Mouse (Mus musculus): ENCODE results near the gene Kcp. TPM values are rescaled to one million over a fixed set of nuclear protein-coding genes. Genes with fewer than 3 reads are reported as not detected.

Kcp gene
- polyA plus RNA-seq, 1 experiment from 2014 or later: 7.3 TPM

DNA sequence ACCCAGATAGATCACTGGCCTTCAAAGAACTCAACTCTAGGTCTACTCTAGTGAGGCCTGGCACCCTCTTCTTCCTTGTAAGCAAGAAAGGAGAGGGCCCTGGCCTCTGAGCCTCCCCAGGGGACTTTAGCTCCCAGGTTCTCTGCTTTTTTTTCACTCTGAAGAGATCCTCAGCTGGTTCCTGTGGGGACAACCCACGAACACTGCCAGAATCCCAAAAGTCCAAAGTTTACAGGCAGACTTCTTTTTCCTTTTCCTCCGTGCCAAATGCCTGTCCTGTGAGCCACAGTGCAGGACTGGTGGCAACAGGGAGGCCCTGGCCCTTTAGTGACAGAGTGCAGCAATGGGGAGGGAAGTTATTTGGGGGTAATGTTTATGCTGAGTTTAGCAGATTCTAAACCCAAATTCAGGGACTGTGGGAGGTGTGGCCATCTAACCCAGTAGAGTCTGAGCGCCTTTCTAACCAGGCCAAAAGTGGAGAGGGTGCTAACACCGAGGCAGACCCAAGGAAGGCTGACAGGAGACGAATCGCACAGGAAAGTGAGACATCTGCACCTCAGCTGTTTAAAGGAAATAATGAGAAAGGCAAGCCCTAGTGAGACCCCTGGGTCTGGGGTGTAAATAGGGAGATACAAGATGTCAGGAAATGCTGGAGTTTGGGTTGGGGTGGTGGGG, 15.0 kb upstream of the Kcp start:
- Histone ChIP-seq H3K4me3 (no peak overlapping the region), H3K9me3 (replicated peaks) (no peaks in the 10 kb centered on the region), H3K36me3 (no peaks in the 10 kb centered on the region), H3K4me1 (replicated peaks) (peaks cover 18% of the 10 kb centered on the region), H3K4me2 (no peak overlapping the region), H3K27me3 (peaks cover 16% of the 10 kb centered on the region), H3K27ac (no peak overlapping the region), H3K9ac (no peak overlapping the region)
- 68% methylated on average over 6 of the region's 6 CpGs for WGBS
- no peak for ATAC-seq (replicated peaks; ENCODE audit: insufficient number of reproducible peaks, insufficient read depth, low FRiP score, low read depth)

- no peak overlapping the region for H3K9ac ChIP-seq
- no peak overlapping the region for H3K4me2 ChIP-seq
- no peaks in the 10 kb centered on the region for H3K9me3 ChIP-seq (replicated peaks)
- ATAC-seq (replicated peaks; ENCODE audit: insufficient number of reproducible peaks, insufficient read depth, low FRiP score, low read depth): peak; percentile 51; the same call in 1 of the 2 replicates
- no peak overlapping the region for H3K4me3 ChIP-seq
- no peaks in the 10 kb centered on the region for H3K27me3 ChIP-seq
- H3K4me1 ChIP-seq (replicated peaks): peaks cover 5% of the 10 kb centered on the region
- no peak overlapping the region for H3K27ac ChIP-seq
- no peaks in the 10 kb centered on the region for H3K36me3 ChIP-seq
- WGBS: 3% methylated on average over 5 of the region's 5 CpGs
These were observed 9.4 kb upstream of the Kcp start for GRCm38 (mm10) chr6:29517139-29517538.

DNA sequence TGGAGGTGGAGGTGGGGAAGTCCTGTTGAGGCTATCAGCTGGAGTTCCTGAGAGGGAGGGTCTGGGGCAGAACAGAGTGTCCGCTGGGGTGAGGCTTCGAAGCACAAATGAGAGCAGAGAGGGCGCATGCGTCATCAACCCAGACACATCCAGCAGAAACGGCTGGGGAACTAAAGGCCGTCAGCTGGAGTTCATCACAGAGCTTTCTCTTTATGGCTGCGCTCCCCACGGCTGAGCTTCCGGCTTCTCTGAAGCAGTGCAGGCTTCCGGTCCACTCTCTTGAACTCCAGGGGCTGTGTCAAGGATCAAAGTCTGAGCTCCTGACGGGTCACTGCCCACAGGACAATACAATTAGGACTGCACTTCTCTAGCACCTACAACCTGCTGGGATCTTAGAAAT, 5.5 kb upstream of the Kcp start:
- Histone ChIP-seq H3K4me3 (peak overlapping the region; percentile 15), H3K36me3 (no peaks in the 10 kb centered on the region), H3K4me2 (peak overlapping the region; percentile 54), H3K9ac (no peak overlapping the region), H3K4me1 (replicated peaks) (peaks cover 5% of the 10 kb centered on the region), H3K27ac (peak overlapping the region; percentile 56; the same call in 1 of the 2 replicates), H3K9me3 (replicated peaks) (no peaks in the 10 kb centered on the region), H3K27me3 (0 out of 2 replicates have a peak, but pooled peaks cover 4% of the 10 kb centered on the region)
- WGBS: 1% methylated on average over 11 of the region's 11 CpGs
- ATAC-seq (replicated peaks; ENCODE audit: insufficient number of reproducible peaks, insufficient read depth, low FRiP score, low read depth): peak; percentile 47; the same call in 1 of the 2 replicates

- Histone ChIP-seq H3K4me3 (no peak overlapping the region), H3K9ac (no peak overlapping the region), H3K36me3 (no peaks in the 10 kb centered on the region), H3K4me1 (replicated peaks) (peaks cover 20% of the 10 kb centered on the region), H3K4me2 (no peak overlapping the region), H3K27me3 (peaks cover 15% of the 10 kb centered on the region; the same call in 1 of the 2 replicates), H3K9me3 (replicated peaks) (no peaks in the 10 kb centered on the region), H3K27ac (no peak overlapping the region)
- 51% methylated on average over 2 of the region's 2 CpGs for WGBS
- ATAC-seq (replicated peaks; ENCODE audit: insufficient number of reproducible peaks, insufficient read depth, low FRiP score, low read depth): 0 out of 2 replicates have a peak, but pooled peaks have one; percentile 18
These were observed 1.3 kb upstream of the Kcp start for GRCm38 (mm10) chr6:29509086-29509485.

DNA sequence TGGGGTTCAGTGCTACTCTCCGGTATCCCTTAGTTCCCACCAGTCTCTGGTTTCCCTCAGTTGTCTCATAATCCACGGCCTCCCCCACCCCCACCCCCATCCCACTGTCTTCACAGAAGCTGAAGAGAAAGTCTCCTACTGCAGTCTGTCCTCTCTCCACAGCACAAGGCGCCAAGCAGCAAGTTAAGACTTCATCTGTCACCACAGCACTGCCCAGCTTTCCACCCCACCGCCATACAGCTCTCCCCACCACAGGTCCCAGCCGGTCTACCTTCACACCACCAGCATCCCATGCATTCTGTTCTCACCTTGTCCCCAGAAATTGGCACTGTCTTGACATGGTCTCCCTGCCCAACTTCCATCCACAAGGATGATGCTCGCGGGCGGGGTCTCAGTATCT, 918 bp downstream of the Kcp start:
- peak overlapping the region; percentile 60 for H3K4me3 ChIP-seq
- H3K27me3 ChIP-seq: peaks cover 15% of the 10 kb centered on the region; the same call in 1 of the 2 replicates
- 18% methylated on average over 8 of the region's 8 CpGs for WGBS
- H3K9ac ChIP-seq: peak overlapping the region; percentile 66
- no peak for ATAC-seq (replicated peaks; ENCODE audit: insufficient number of reproducible peaks, insufficient read depth, low FRiP score, low read depth)
- no peak overlapping the region for H3K27ac ChIP-seq
- H3K36me3 ChIP-seq: no peaks in the 10 kb centered on the region
- peak overlapping the region; percentile 90 for H3K4me2 ChIP-seq
- no peaks in the 10 kb centered on the region for H3K9me3 ChIP-seq (replicated peaks)
- H3K4me1 ChIP-seq (replicated peaks): peaks cover 15% of the 10 kb centered on the region

DNA sequence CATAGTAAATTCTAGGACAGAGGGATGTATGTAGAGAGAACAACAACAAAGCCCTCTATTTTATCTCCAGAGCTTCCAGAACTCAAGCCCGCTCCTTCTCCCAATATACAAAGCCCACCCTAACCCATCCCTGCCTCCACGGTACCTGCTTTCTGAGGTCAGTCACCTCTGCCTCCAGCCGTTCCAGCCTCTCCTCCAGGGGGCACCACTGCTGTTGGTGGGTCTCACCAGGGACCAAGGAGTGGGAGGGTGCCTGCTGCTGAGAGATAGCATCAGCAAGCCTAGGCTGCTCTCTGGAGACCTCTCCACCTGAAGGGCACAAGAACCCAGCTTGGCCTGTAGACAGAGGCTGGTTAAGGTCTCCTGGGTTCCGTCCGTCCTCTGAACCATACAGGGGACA, 2.3 kb downstream of the Kcp start:
- ATAC-seq (replicated peaks; ENCODE audit: insufficient number of reproducible peaks, insufficient read depth, low FRiP score, low read depth): no peak
- H3K9ac ChIP-seq: no peak overlapping the region
- H3K27ac ChIP-seq: no peak overlapping the region
- H3K4me2 ChIP-seq: no peak overlapping the region
- H3K4me3 ChIP-seq: no peak overlapping the region
- H3K36me3 ChIP-seq: no peaks in the 10 kb centered on the region
- WGBS: 91% methylated on average over 5 of the region's 5 CpGs
- H3K4me1 ChIP-seq (replicated peaks): peaks cover 15% of the 10 kb centered on the region
- no peaks in the 10 kb centered on the region for H3K9me3 ChIP-seq (replicated peaks)
- peaks cover 15% of the 10 kb centered on the region; the same call in 1 of the 2 replicates for H3K27me3 ChIP-seq

DNA sequence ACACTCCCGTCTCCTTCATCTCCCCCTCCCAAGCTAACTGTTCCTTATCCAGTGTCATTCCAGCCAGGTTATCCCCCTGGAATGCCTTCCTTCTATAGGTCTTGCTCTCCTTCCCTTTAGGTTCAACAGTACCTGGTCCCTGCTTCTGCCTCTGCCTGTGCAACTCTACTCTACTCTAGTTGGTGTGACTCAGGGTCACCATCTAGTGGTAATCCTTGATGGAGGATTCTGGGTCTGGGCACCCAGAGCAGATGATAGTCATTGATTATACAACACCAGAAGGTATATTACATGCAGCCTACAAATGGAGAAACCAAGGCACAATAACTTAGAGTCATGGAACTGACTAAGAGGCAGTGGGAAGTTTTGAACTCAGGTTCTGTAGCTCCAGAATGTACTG, 6.2 kb downstream of the Kcp start:
- Histone ChIP-seq H3K4me2 (no peak overlapping the region), H3K9me3 (replicated peaks) (no peaks in the 10 kb centered on the region), H3K36me3 (no peaks in the 10 kb centered on the region), H3K27me3 (peaks cover 19% of the 10 kb centered on the region), H3K27ac (no peak overlapping the region), H3K9ac (no peak overlapping the region), H3K4me1 (replicated peaks) (peaks cover 2% of the 10 kb centered on the region; the same call in 1 of the 2 replicates), H3K4me3 (no peak overlapping the region)
- WGBS: 77% methylated on average over 1 of the region's 1 CpGs
- ATAC-seq (replicated peaks; ENCODE audit: insufficient number of reproducible peaks, insufficient read depth, low FRiP score, low read depth): no peak

DNA sequence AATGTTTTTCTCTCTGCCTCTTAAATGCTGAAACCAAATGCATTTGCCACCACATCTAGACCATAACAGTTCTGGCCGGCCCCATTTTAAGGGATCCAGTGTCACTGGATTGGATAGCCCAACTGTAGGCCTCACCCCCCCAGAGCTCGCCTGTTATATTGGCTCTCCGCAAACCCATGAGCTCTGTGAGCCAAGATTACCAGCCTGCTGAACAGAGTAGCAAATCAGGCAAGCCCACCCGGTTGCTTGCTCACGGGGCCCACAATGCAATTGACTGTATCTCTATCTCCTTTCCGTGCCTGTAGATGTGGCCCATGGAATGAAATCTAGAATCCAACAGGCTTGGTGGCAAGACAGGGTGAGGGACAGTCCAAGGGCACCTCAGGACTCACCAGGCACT, 6.9 kb downstream of the Kcp start:
- 86% methylated on average over 6 of the region's 6 CpGs for WGBS
- peaks cover 19% of the 10 kb centered on the region for H3K27me3 ChIP-seq
- no peak overlapping the region for H3K4me2 ChIP-seq

GRCm38 (mm10) chr6:29500177-29500576, 7.6 kb downstream of the Kcp start:
- WGBS: 79% methylated on average over 7 of the region's 7 CpGs
- Histone ChIP-seq H3K4me3 (no peak overlapping the region), H3K9ac (no peak overlapping the region), H3K4me2 (no peak overlapping the region), H3K27ac (no peak overlapping the region), H3K9me3 (replicated peaks) (no peaks in the 10 kb centered on the region), H3K27me3 (peaks cover 24% of the 10 kb centered on the region), H3K4me1 (replicated peaks) (no peaks in the 10 kb centered on the region), H3K36me3 (no peaks in the 10 kb centered on the region)
- no peak for ATAC-seq (replicated peaks; ENCODE audit: insufficient number of reproducible peaks, insufficient read depth, low FRiP score, low read depth)

More for the DNA sequence above, 6.9 kb downstream of the Kcp start:
- Histone ChIP-seq H3K4me3 (no peak overlapping the region), H3K27ac (no peak overlapping the region), H3K4me1 (replicated peaks) (0 out of 2 replicates have a peak, but pooled peaks cover under 1% of the 10 kb centered on the region), H3K9ac (no peak overlapping the region), H3K36me3 (no peaks in the 10 kb centered on the region), H3K9me3 (replicated peaks) (no peaks in the 10 kb centered on the region)
- ATAC-seq (replicated peaks; ENCODE audit: insufficient number of reproducible peaks, insufficient read depth, low FRiP score, low read depth): no peak

- H3K27ac ChIP-seq: no peak overlapping the region
- H3K9me3 ChIP-seq (replicated peaks): no peaks in the 10 kb centered on the region
- 36% methylated on average over 2 of the region's 2 CpGs for WGBS
- no peak overlapping the region for H3K9ac ChIP-seq
- H3K4me1 ChIP-seq (replicated peaks): no peaks in the 10 kb centered on the region
- ATAC-seq (replicated peaks; ENCODE audit: insufficient number of reproducible peaks, insufficient read depth, low FRiP score, low read depth): no peak
- H3K27me3 ChIP-seq: peaks cover 24% of the 10 kb centered on the region
- H3K4me2 ChIP-seq: no peak overlapping the region
- no peak overlapping the region for H3K4me3 ChIP-seq
- H3K36me3 ChIP-seq: no peaks in the 10 kb centered on the region
These were observed 10.0 kb downstream of the Kcp start for GRCm38 (mm10) chr6:29497791-29498190.

DNA sequence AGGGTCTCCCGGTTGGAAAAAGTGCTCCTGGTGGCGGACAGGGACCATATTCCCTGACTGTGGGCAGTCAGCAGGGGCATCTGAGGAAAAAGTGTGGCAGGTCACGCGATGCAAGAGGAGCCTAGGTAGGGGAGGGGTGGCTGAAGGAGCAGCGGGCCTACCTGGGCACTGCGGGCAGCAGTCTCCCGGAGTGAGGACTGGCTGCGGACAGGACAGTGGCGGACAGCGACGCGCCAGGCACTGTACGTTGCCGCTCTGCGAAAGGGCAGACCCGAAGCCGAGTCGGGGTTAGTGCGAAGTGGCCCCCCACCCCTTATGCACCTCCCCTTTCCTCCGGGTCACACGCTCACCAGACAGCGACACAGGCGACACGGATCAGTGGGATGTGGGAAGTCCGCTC, 11.5 kb downstream of the Kcp start:
- Histone ChIP-seq H3K36me3 (no peaks in the 10 kb centered on the region), H3K4me1 (replicated peaks) (no peaks in the 10 kb centered on the region), H3K9ac (no peak overlapping the region), H3K4me3 (no peak overlapping the region), H3K27ac (no peak overlapping the region), H3K27me3 (peaks cover 29% of the 10 kb centered on the region), H3K4me2 (peak overlapping the region; percentile 9; the same call in 1 of the 2 replicates), H3K9me3 (replicated peaks) (no peaks in the 10 kb centered on the region)
- WGBS: 32% methylated on average over 25 of the region's 25 CpGs
- ATAC-seq (replicated peaks; ENCODE audit: insufficient number of reproducible peaks, insufficient read depth, low FRiP score, low read depth): no peak

GRCm38 (mm10) chr6:29494101-29494500, 13.7 kb downstream of the Kcp start:
- H3K36me3 ChIP-seq: no peaks in the 10 kb centered on the region
- WGBS: 73% methylated on average over 4 of the region's 4 CpGs
- no peaks in the 10 kb centered on the region for H3K4me1 ChIP-seq (replicated peaks)
- peaks cover 29% of the 10 kb centered on the region for H3K27me3 ChIP-seq
- no peak overlapping the region for H3K4me2 ChIP-seq
- H3K4me3 ChIP-seq: no peak overlapping the region
- H3K9ac ChIP-seq: no peak overlapping the region
- no peaks in the 10 kb centered on the region for H3K9me3 ChIP-seq (replicated peaks)
- no peak overlapping the region for H3K27ac ChIP-seq
- no peak for ATAC-seq (replicated peaks; ENCODE audit: insufficient number of reproducible peaks, insufficient read depth, low FRiP score, low read depth)
